Mouse (Mus musculus): ENCODE data around the gene Krtap4-6.
"Not testable (repeated sequence)": the region's sequence is repeated elsewhere in the genome, so short reads cannot be mapped to it uniquely, and the experiment has no call there.

The Krtap4-6 gene

DNA sequence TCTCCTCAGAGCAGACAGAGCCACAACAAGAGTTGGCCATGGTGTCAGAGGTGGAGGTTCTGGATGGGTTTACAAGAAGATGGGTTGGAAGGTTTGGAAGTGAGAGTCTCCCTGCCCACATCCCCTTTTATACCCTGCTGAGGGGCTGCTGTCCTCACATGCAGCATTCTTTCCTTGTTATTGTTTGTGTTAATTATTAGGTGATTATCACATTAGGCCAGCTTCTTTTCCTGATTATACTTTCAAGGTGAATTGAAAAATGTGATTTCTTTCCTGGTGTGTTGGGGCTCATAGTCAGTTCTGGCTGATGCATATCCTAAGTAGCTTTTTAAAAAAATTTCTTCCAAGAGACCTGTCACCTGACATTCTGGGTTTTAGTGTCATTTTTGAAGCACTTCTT, at the start of gene Krtap4-6:
Krtap4-6 (minus strand) TSS at position 101 of the 400 bp plus-strand sequence.
- in situ Hi-C loops (cut with MboI, MseI): no loop called here

DNA sequence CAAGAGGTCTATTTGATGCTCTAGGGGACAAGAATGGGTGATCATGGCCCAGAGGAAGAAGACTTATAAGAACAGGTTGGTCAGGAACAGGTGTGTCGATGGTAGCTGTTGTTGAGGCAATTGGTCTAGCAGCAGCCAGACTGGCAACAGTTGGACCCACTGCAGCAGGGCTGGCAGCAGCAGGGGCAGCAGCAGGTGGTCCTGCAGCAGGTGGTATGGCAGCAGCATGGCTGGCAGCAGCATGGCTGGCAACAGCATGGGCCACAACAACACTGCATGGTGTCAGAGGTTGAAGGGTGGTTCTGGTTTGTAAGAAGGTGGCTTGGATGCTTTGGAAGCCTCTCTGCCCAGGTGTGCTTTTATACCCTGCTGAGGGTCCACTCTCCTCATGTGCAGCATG, 24.7 kb upstream of the Krtap4-6 start, which contains the start of gene Gm14190:
Gm14190 (minus strand) TSS at position 278 of the 400 bp plus-strand sequence.
- in situ Hi-C loops (cut with MboI, MseI): no loop called here

DNA sequence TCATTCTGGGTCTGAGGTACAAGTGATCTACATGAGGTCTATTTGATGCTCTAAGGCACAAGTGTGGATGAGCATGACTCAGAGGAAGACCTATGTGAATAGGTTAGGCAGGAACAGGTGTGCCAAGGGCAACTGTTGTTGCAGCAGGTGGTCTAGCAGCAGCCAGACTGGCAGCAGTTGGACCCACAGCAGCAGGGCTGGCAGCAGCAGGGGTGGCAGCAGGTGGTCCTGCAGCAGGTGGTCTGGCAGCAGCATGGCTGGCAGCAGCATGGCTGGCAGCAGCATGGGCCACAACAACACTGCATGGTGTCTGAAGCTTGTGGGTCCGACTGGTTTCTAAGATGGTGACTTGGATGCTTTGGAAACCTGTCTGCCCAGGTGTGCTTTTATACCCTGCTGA, 19.5 kb upstream of the Krtap4-6 start:
- in situ Hi-C loops (cut with MboI, MseI): not testable (repeated sequence)

DNA sequence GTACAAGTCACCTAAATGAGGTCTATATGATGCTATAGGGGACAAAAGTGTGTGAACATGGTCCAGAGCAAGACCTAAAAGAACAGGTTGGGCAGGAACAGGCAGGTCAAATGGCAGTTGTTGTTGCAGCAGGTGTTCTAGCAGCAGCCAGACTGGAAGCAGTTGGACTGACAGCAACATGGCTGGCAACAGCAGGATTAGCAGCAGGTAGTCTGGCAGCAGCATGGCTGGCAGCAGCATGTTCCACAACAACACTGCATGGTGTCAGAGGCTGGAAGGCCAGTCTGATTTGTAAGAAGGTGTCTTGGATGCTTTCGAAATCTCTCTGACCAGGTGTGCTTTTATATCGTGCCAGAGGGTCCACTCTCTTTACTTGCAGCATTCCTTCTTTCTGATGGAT, 17.7 kb upstream of the Krtap4-6 start:
- in situ Hi-C loops (cut with MboI, MseI): no loop called here

DNA sequence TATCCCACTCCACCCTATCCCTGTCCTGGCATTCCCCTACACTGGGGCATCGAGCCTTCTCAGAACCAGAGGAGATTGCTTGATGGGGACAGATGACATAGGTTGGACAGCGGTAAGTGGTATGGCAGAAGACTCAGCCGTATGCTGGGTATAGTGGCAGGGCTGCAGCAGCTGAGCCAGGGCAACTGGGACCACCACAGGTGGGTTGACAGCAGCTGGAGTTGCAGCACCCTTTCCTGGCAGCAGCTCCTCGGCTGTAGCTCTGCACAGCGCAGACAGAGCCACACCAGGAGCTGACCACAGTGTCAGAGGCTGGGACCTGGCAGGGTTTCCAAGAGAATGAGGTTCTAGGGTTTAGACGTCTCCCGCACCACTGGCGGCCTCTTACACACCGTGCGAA, 3.0 kb downstream of the Krtap4-6 start:
- in situ Hi-C loops (cut with MboI, MseI): no loop called here

DNA sequence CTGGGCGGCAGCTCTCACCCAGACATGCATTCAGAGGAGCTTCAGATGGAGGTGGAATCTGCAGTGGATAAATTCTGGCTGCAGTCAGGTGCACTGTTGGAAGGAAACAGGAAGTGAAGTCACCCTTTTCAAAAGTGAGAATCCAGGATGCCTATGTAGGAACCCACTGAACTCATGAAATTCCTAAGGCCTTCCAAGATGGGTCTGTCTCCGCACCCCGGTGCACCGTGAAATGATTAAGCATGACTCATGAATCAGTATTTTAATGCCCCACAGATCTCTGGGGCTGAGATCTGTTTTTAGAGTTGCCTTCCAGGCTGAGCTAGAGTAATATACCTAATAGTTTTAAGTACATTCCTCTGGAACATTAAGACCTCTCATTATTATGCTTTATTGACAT, 6.5 kb downstream of the Krtap4-6 start:
- in situ Hi-C loops (cut with MboI, MseI): no loop called here

DNA sequence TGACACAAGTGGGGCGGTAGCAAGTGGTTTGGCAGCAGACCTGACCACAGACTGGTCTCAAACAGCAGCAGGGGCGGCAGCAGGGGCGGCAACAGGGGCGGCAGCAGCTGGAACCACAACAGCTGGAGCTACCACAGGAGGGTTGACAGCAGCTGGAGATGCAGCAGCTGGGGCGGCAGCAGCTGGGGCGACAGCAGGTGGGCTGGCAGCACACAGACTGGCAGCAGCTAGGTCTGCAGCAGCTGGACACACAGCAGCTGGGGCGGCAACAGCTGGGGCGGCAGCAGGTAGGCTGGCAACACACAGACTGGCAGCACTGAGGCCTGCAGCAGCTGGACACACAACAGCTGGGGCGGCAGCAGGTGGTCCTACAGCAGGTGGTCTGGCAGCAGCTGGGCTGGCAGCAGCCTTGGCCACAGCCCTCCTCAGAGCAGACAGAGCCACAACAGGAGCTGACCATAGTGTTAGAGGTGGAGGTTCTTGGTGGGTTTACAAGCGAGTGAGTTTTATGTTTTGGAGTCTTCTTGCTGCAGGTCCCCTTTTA, 7.2 kb downstream of the Krtap4-6 start, which contains the start of gene Gm11563:
Gm11563 (minus strand) TSS at position 494 of the 544 bp plus-strand sequence.
- in situ Hi-C loops (cut with MboI, MseI): not testable (repeated sequence)

DNA sequence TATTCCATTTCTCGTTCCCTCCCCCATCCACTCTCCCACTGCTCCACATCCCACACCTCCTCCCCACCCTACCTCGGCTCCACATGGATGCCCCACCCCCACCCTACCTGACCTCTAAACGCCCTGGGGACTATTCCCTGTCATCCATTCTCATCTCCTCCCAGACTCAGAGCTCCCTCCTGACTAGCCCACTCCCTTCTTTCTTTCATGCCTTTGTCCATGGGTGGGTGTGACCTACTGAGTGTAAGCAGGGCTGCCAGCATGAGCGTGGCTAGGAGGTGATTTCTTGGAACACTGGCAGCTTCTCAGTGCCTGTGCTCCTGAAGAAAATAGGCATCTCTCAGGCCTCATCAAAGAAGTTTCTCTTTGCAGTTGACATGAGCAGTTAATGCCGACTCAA, 8.7 kb downstream of the Krtap4-6 start:
- in situ Hi-C loops (cut with MboI, MseI): no loop called here

DNA sequence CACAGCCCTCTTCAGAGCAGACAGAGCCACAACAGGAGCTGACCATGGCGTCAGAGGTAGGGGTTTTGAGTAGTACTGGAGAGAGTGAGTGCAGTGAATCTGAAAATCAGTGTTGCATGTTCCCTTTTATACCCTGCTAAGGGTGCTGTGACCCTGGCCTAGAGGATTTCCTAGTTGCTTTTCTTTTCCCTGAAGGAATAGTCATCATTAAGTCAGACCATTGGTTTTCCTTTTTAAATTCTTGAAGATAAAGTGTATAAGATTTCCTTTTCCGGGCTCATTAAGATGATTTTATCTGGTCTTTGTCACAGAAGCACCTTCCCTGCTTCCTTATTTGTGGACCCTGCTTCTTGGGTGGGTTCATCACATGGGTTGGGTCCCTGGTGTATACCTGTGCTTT, 15.6 kb downstream of the Krtap4-6 start, which contains the start of gene Gm11555:
Gm11555 (minus strand) TSS at position 101 of the 400 bp plus-strand sequence.
- in situ Hi-C loops (cut with MboI, MseI): no loop called here

DNA sequence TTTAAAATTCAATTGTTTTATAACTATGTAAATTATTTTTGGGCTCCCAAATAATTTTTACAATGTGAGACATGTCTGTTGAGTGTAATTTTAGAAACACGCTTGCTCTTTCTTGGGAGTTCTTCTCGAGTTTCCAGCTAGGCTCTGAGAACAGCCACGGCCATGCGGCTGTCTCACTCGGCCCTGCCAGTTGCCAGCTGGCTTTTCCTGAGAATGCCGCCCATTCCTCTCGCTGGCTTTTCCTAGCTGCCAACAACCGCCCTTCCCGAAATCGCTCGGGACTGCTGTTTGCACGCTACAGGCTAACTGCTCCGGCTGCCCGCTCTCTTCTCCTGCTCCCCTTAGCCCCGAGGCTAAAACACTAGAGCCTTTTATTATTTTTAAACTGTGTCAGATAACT, 19.3 kb downstream of the Krtap4-6 start:
- in situ Hi-C loops (cut with MboI, MseI): no loop called here

DNA sequence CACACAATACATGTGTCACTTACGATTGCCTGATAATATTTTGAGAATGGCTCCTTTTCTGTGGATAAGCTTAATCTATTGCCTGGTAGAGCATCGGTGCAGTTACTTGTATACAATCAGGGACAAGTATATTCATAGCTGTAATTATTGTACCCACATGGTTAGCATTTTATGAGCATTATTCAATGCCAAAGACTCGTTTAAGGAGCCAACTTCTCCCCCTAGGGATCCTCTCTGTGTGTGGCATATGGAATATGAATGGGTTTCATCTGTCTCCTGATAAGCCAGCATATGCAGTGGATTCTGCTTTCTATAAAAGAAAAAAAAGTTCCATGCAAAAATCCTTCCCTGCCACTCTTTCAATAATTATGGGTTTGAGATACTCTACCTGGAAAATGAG, 21.4 kb downstream of the Krtap4-6 start:
- in situ Hi-C loops (cut with MboI, MseI): no loop called here

DNA sequence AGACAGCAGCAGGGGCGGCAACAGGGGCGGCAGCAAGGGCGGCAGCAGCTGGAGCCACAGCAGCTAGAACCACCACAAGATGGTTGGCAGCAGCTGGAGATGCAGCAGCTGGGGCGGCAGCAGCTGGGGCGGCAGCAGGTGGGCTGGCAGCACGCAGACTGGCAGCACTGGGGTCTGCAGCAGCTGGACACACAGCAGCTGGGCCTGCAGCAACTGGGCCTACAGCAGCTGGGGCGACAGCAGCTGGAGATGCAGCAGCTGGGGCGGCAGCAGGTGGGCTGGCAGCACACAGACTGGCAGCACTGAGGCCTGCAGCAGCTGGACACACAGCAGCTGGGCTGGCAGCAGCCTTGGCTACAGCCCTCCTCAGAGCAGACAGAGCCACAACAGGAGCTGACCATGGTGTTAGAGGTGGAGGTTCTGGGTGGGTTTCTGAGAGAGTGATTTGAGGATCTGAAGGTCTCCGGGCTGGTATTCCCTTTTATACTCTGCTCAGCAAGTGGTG, 22.1 kb downstream of the Krtap4-6 start, which contains the start of gene Krtap4-7:
Krtap4-7 (minus strand) TSS at position 455 of the 505 bp plus-strand sequence.
- in situ Hi-C loops (cut with MboI, MseI): not testable (repeated sequence)

DNA sequence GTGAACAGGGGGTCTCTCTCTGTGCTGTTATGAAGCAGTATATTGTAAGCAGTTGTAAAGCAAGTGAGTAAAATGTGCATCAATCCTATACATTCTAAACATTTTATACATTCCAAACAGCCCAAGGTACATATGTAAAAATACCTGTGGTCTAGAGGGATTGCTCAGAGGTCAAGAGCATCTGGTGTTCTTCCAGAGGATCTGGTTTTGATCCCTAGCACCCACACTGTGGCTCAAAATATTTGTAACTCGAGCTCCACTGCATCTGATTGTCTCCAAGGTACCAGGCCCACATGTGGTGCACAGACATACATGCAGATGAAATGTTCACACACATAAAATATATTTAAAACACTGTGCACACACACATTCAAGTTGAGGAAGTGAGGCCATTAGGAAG, 24.8 kb downstream of the Krtap4-6 start:
- in situ Hi-C loops (cut with MboI, MseI): no loop called here

DNA sequence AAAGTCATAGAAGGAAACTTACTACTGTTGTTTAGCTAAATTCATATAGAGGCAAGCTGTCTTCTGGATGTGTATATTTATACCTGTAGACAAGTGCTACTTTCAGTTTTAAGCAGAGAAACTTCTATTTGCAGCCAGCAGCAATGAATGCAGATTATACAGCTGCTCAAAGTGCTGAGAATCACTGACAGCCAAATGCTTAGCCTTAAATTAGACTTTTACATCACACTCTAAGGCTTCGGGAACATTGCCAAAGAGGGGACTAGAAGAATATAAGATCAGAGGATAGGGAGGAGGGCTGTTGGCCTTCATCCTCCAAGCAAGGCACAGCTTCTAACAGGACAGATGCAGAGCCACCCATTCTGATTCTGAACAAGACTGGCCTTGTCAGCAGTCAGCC, 28.7 kb downstream of the Krtap4-6 start:
- in situ Hi-C loops (cut with MboI, MseI): no loop called here

DNA sequence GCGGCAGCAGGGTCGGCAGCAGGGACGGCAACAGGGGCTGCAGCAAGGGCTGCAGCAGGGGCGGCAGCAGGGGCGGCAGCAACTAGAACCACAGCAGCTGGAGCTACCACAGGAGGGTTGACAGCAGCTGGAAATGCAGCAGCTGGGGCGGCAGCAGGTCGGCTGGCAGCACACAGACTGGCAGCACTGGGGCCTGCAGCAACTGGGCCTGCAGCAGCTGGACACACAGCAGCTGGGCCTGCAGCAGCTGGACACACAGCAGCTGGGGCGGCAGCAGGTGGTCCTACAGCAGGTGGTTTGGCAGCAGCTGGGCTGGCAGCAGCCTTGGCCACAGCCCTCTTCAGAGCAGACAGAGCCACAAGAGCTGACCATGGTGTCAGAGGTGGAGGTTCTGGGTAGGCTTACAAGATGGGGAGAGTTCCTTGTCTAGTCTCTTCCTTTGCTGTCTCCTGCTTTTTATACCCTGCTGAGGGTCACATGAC, 31.1 kb downstream of the Krtap4-6 start, which contains the start of gene Krtap4-2:
Krtap4-2 (minus strand) TSS at position 432 of the 482 bp plus-strand sequence.
- in situ Hi-C loops (cut with MboI, MseI): no loop called here

DNA sequence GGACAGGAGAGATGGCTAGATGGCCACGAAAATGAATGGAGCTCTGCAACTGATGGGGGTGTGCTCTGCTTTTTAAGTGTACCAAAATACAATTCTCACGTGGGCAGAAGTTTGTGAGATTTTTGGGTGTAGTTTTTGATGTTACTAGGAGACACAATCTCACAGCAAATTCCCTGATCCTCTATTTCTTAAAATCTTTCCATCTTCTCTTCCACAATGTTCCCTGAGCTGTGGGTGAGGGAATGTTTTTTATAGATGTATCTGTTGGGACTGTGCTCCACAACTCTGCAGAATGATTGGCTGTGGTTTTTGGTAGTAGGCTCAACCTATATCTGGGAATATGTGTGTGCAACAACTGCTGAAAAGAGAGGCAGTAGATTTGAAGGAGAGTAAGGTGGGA, 32.5 kb downstream of the Krtap4-6 start:
- in situ Hi-C loops (cut with MboI, MseI): no loop called here

DNA sequence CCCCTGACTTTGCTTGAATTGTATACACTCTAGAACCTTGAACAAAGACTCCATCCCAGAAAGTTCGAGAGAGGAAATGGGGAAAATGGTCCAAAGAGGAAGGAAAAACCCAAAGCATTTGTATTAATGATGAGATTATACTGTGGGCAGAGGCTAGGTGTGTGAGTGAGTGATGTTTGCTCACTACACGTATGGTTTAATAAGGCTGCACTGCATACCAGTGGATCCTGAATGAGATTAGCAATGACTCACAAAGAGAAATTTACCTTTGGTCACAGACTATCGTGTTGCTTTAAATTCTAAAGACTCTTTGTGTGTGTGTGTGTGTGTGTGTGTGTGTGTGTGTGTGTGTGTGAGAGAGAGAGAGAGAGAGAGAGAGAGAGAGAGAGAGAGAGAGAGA, 34.9 kb downstream of the Krtap4-6 start:
- in situ Hi-C loops (cut with MboI, MseI): no loop called here

DNA sequence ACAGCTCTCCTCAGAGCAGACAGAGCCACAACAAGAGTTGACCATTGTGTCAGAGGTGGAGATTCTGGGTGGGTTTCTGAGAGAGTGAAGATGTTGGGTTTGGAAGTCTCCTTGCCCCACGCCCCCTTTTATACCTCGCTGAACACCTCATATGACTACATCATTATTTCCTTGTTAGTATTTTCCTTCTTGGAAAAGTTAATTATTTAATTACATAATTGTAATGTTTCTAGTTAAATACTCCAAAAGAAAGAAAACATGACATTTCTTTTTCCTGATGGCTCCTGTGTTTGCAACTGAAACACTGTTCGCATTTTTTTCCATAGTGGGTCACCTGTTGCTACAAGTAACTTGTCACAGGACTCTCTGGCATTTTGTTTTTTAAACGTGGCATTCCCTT, 37.6 kb downstream of the Krtap4-6 start, which contains the start of gene Krtap4-1:
Krtap4-1 (minus strand) TSS at position 101 of the 400 bp plus-strand sequence.
- in situ Hi-C loops (cut with MboI, MseI): no loop called here

DNA sequence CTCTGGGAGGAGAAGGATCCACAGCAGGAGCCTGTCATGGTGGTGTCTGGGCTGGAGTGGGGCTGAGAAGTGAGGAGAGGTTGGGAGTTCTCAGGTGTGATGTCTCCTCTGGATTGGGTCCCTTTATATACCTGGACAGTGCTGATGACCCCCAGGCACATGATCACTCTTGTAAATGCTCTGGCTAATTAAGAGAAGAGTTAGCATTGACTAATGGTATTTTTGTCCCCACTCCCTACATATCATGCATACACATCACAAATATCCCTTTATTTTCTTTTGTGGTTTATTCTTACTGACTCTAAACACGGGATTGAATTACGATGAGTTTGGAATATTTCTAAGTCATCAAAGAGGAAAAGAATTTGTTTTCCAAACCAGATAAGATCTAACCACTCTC, 45.4 kb downstream of the Krtap4-6 start, which contains the start of gene Gm11562:
Gm11562 (minus strand) TSS at position 101 of the 400 bp plus-strand sequence.
- in situ Hi-C loops (cut with MboI, MseI): no loop called here

Data from T-helper 17 cell (primary cell).